Mouse (Mus musculus) left cerebral cortex, postnatal 14 days (tissue): ENCODE results near the gene Sh3pxd2b. TPM values are rescaled to one million over a fixed set of nuclear protein-coding genes. Genes with fewer than 3 reads are reported as not detected.
"Not testable (repeated sequence)": the region's sequence is repeated elsewhere in the genome, so short reads cannot be mapped to it uniquely, and the experiment has no call there.

Experiments
- DNase-seq, 2 experiments: peaks; one replicate each; pipeline ENCODE4 v3.0.0; 2021 to 2022; ENCODE audit warnings: low spot score in 2 of 2, mixed read lengths in 1 of 2
- intact Hi-C: fragments of 180-260 bp; cut with DNase I; formaldehyde crosslinking; loops from one replicate; pipeline ENCODE4 v1.15.1; 2025
- long read RNA-seq, 2 experiments: library from polyadenylated mRNA; stranded (forward); transcript quantifications; one replicate each; pipeline ENCODE4 v2.0.0; 2021
- total RNA-seq, 2 experiments: library from RNA; stranded (reverse); gene quantifications; 2 replicates each; pipeline ENCODE4 v1.2.3; 2021

The Sh3pxd2b gene
- total RNA-seq = 10 to 100 TPM; 20.7 to 23.2 TPM
- long read RNA-seq, experiment 1, partial matches to known transcripts = 0 of 9 reads
- long read RNA-seq, experiment 1, other reads (novel, unspliced or antisense) = 9 of 9 reads
- long read RNA-seq, experiment 2, partial matches to known transcripts = 0 of 4 reads
- long read RNA-seq, experiment 2, other reads (novel, unspliced or antisense) = 4 of 4 reads

DNA sequence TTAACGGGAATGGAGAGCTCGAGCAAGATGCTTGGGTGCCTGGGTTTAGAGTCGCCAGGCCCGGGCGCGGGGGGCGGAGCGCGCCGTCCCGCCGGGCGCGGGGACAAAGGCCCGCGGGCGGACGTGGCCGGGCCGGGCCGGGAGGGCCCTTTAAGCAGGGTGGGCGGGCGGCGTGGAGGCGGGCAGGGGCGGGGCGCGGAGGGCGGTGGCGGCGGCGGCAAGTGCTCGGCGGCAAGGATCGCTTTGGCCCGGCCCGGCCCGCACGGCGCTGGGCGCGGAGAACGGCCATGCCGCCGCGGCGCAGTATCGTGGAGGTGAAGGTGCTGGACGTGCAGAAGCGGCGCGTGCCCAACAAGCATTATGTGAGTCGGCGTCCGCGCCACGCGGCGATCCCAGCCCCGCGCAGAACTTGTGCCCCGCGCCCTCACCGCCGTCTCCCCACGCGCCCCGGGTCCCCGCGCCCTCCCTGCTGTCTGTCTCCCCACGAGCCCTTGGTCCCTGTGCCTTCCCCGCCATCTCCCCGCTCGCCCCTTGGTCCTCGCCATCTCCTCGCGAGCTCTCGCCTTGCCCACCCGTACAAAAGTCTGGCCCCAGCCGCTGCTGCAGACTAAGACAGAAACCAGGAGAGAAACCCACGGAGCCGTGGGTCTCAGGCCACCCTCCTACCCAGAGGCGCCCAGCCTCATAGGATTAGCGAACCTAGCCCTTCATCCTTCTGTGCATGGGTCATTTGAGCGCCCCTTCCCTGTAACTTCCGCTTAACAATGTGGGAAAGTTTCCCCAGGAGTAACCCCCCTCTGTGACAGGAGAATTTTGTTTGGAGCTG is at the start of gene Sh3pxd2b:
Gene Sh3pxd2b, plus strand, starts transcription at position 214 of the 826 bp plus-strand sequence.
- intact Hi-C loops = loop anchor here (5.0 kb wide), 2 partner anchors 59 to 104 kb away; no protein-coding TSS in a partner anchor
- no peak for DNase-seq

GRCm38 (mm10) chr11:32297866-32298531 is 49.6 kb upstream of the Sh3pxd2b start:
- intact Hi-C loops = no loop called here
- DNase-seq = no peak

DNA sequence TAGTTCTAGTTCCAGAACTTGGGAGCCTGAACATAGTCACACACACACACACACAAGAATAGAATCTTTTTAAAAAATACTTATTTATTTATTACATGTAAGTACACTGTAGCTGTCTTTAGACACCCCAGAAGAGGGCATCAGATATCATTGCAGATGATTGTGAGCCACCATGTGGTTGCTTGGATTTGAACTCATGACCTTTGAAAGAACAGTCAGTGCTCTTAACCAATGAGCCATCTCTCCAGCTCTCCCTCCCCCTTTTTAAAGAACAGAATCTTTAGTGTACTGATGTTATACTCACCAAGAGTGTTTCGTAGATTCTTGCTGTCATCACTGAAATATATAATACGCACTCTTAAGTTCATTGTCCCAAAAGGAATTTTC is 49.1 kb upstream of the Sh3pxd2b start:
- DNase-seq = no peak
- intact Hi-C loops = no loop called here

DNA sequence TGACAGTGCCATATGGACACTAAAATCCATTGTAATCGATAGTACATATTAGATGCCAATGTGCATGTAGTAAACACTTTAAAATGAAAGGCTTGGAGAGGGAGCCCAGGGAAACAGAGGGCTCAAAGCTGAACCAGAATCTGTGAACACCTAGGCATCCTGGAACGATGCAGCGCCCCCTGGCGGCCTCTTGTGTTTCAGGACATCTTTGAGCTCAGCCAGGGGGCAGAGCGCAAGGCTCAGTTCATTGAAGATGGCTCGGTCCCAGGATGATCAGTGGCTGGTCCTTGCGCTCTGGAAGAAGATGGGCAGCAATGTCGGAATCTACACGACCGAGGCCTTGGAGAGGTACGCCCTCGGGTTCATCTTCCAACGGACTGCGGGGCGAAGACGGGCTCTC is 47.8 kb upstream of the Sh3pxd2b start, which contains the start of gene Hbq1a:
Gene Hbq1a, plus strand, starts transcription at position 205 of the 400 bp plus-strand sequence.
- intact Hi-C loops = not testable (repeated sequence)
- peak; percentile 73 to 76 for DNase-seq

DNA sequence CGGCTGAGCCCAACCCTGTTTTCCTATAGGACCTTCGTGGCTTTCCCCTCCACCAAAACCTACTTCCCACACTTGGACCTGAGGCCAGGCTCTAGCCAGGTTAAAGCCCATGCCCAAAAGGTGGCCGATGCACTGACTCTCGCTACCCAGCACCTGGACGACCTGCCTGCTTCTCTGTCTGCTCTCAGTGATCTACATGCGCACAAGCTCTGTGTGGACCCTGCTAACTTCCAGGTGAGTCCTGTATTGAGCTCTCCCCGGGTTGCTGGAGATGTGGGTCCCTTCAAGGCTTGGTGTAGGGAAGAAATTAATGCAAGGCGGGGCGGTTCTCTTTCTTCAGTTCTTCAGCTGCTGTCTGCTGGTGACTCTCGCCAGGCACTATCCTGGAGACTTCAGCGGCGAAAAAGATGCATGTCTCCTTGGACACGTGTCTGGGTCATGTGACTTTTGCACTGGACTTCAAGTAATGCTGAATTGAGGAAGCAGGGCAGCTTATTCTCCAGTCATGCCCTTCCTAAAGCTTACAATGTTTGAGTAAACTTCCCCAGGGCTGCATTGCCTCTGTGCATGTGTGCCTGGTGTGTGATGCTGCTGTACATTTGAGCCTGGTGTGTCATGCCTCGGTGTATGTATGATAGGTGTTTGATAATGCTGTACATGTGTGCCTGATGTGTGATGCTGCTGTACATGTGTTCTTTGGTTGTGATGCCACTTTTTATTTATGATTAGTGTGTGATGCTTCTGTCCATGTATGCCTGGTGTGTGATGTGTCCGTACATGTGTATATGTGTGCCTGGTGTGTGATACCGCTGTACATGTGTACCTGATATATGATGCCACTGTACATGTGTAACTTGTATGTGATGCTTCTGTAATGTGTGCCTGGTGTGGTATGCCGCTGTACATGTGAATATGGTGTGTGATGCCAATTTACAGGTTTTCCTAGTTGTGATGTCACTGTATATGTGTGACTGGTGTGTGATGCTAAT is 47.0 kb upstream of the Sh3pxd2b start:
- intact Hi-C loops = no loop called here

GRCm38 (mm10) chr11:32301506-32301905 is 46.1 kb upstream of the Sh3pxd2b start:
- intact Hi-C loops = no loop called here
- DNase-seq = no peak

More for the DNA sequence above, 47.0 kb upstream of the Sh3pxd2b start:
- no peak for DNase-seq

DNA sequence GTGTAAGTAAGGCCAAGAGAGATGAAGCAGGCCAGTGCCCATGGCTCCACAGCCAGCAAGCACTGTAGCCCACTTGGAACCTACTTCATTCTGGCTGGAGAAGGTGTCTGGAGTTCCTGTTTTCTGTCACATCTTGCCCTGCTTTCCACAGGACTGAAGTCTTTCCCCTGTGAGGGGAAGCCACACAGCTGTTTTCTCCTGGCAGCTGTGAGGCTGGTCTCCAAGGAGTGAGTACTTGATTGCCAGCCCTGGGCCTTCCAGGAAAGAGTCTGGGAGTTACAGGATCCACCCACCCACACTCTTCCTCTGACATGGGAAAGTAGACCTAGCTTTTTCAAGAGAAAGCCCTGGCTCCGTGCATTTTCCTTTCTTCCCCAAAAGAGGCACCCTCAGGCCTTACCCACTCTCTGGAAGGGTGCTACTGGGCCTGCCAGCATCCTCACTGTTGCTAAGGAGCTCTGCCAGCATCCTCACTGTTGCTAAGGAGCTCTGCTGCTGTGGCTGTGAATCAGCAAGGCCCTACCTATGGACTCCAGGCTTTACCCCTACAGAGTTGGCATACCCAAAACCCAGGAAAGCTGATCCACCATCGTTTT is 44.7 kb upstream of the Sh3pxd2b start:
- intact Hi-C loops = no loop called here
- peak; percentile 56 to 63 for DNase-seq

- no peak for DNase-seq
- intact Hi-C loops = no loop called here
These were observed 44.2 kb upstream of the Sh3pxd2b start for GRCm38 (mm10) chr11:32303455-32303854.

DNA sequence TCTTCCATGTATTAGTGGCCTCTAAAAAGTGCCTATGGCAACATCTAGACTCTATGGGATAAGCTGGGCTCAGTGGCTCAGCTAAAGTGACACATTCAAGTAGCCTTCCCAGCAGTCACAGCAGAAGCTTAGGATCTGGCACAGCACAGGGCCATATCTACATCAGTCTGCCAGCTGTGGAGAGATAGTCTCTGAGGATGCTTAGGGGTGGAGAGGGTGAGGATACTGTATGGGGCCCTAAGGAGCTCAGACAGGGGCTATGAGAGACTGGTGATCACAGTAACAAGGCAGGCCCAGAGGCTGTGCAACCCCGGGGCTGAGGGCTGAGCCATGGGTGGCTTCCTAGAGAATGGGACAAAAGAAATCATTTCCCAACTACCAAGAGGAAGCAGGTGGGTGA is 40.6 kb upstream of the Sh3pxd2b start:
- intact Hi-C loops = no loop called here
- no peak for DNase-seq

GRCm38 (mm10) chr11:32309446-32309845 is 38.2 kb upstream of the Sh3pxd2b start:
- no peak for DNase-seq
- intact Hi-C loops = no loop called here

GRCm38 (mm10) chr11:32309928-32310327 is 37.7 kb upstream of the Sh3pxd2b start:
- DNase-seq = no peak
- intact Hi-C loops = no loop called here

DNA sequence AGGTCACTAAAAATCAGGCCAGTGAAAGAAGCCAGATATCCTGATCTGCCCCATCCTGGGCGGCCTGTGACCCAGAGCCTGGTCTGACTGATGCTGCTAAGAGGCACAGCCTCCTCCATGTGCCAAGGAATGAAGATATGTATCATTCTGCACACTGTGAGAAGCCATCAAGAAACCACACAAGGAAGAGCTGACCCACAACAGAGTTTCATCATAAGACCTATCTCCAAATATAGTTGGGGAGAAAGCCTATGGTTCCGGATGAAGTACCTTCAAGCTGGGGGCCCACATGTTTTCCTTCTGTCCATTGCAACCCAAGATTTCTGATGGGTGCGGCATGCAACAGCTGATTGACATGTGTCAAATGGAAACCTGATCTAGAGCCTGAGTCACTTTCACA is 31.6 kb upstream of the Sh3pxd2b start:
- intact Hi-C loops = no loop called here
- DNase-seq = no peak

- intact Hi-C loops = loop anchor here (5.0 to 10.0 kb wide), 2 partner anchors 106 to 138 kb away; no protein-coding TSS in a partner anchor
- DNase-seq = no peak
These were observed 27.0 kb upstream of the Sh3pxd2b start for GRCm38 (mm10) chr11:32320507-32321195.

- intact Hi-C loops = loop anchor here (5.0 to 10.0 kb wide), 2 partner anchors 106 to 139 kb away; no protein-coding TSS in a partner anchor
- DNase-seq = peak; percentile 67 to 85
These were observed 26.4 kb upstream of the Sh3pxd2b start for GRCm38 (mm10) chr11:32321196-32321565.

- DNase-seq = peak; percentile 89 to 90
- intact Hi-C loops = loop anchor here (5.0 to 10.0 kb wide), 2 partner anchors 110 to 142 kb away; no protein-coding TSS in a partner anchor
These were observed 23.0 kb upstream of the Sh3pxd2b start for GRCm38 (mm10) chr11:32324609-32325008.

- intact Hi-C loops = loop anchor here (10.0 kb wide), 1 partner anchor 46 kb away; the partner anchor contains the start of genes Hba-a1 and Hbq1b
- DNase-seq = no peak
These were observed 16.5 kb upstream of the Sh3pxd2b start for GRCm38 (mm10) chr11:32331075-32331474.

DNA sequence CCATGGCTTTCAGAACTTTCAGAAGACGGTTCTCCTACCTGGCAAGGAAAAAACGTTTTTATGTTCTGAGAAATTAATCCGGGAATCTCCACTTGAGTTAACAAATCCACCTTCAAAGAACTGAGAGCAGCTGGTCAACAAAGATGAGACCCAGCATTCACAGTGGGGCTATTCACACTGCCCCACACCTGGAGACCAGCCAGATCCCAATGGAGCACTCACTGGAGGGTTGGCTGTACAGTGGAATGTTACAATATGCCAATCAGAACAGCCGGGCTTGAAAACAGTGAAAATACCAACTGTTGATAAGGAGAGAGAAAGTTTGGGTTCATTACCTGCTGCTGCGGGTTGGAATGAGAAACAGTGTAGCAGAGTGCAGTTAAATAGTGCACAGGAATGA is 15.8 kb upstream of the Sh3pxd2b start:
- intact Hi-C loops = loop anchor here (10.0 kb wide), 1 partner anchor 47 kb away; the partner anchor contains the start of genes Hba-a1 and Hbq1b
- no peak for DNase-seq

DNA sequence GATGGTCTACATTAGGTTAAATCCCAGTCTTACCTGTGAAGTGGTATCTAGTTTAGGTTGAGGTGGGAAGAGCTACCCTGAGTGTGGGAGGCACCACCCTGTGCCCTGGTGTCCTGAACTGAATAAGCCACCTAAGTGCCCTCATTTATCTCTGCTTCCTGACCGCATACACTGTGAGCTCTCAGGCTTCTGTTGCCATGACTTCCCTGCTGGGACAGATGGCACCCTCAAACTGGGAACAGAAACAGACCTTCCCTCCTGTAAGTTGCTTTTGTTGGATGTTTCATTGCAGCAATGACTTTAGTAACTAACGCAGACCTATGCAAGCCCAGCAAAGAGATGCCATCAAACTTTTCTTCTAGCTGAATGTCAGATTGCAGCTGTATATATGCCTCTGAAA is 14.4 kb upstream of the Sh3pxd2b start:
- no peak for DNase-seq
- intact Hi-C loops = loop anchor here (10.0 kb wide), 1 partner anchor 48 kb away; the partner anchor contains the start of genes Hba-a1 and Hbq1b
